Mouse (Mus musculus): Measurements from ENCODE around the gene Txndc11. TPM values are rescaled to one million over a fixed set of nuclear protein-coding genes. Genes with fewer than 3 reads are reported as not detected.
A peak's percentile ranks its signal among the peaks of the same experiment; 100 is the strongest.

Gene Txndc11
- polyA plus RNA-seq, 1 experiment = 9.7 TPM

GRCm38 (mm10) chr16:11175489-11176207 is 41.2 kb upstream of the Txndc11 start:
- peak overlapping the region; percentile 78 for H3K4me2 ChIP-seq (ENCODE audit: low read depth)
- H3K36me3 ChIP-seq (ENCODE audit: control insufficient read depth, insufficient read depth) = no peaks in the 10 kb centered on the region
- H3K27me3 ChIP-seq (ENCODE audit: control insufficient read depth, insufficient read depth, insufficient read length) = no peaks in the 10 kb centered on the region
- peaks cover 47% of the 10 kb centered on the region for H3K79me2 ChIP-seq (ENCODE audit: control insufficient read depth, insufficient read depth)
- H3ac ChIP-seq (ENCODE audit: control insufficient read depth, insufficient read length) = peak overlapping the region; percentile 65
- TF ChIP-seq POLR2AphosphoS2 (IDR thresholded peaks at IDR 0.05; ENCODE audit: insufficient read length, low read depth) = no peak
- TF ChIP-seq POLR2A (IDR thresholded peaks at IDR 0.05; ENCODE audit: insufficient read length, low read depth) = peak; percentile 28
- peak overlapping the region; percentile 74 for H3K4me3 ChIP-seq

- TF ChIP-seq USF1 (IDR thresholded peaks at IDR 0.05; ENCODE audit: low read depth) = no peak
- no peak for TF ChIP-seq E2F4 (IDR thresholded peaks at IDR 0.05; ENCODE audit: insufficient read depth)
- no peak for TF ChIP-seq CEBPB (IDR thresholded peaks at IDR 0.05; ENCODE audit: insufficient read depth, poor library complexity, severe bottlenecking)
- no peak for TF ChIP-seq TCF3 (IDR thresholded peaks at IDR 0.05; ENCODE audit: insufficient read length, low read depth)
- TF ChIP-seq MAX (IDR thresholded peaks at IDR 0.05; ENCODE audit: low read depth) = no peak
- no peak for TF ChIP-seq SRF (IDR thresholded peaks at IDR 0.05; ENCODE audit: control insufficient read depth, insufficient read length, low read depth)
- TF ChIP-seq POLR2AphosphoS2 (IDR thresholded peaks at IDR 0.05; ENCODE audit: insufficient read length, low read depth) = no peak
- no peak for TF ChIP-seq TCF12 (IDR thresholded peaks at IDR 0.05; ENCODE audit: insufficient read depth, poor library complexity, severe bottlenecking)
- TF ChIP-seq MYOD1 (IDR thresholded peaks at IDR 0.05; ENCODE audit: control insufficient read depth in 1 of 3, insufficient read length in 2 of 3, low read depth in 2 of 3) = no peak
- TF ChIP-seq REST (IDR thresholded peaks at IDR 0.05; ENCODE audit: insufficient read depth, insufficient read length) = no peak
- TF ChIP-seq POLR2A (IDR thresholded peaks at IDR 0.05; ENCODE audit: insufficient read length, low read depth) = no peak
- no peak for TF ChIP-seq MYOG (IDR thresholded peaks at IDR 0.05; ENCODE audit: control insufficient read depth in 1 of 3, insufficient read depth in 1 of 3, insufficient read length in 2 of 3, low read depth in 2 of 3)
- no peaks in the 10 kb centered on the region for H3K27me3 ChIP-seq (ENCODE audit: control insufficient read depth, insufficient read depth, insufficient read length)
- peaks cover 52% of the 10 kb centered on the region for H3K79me2 ChIP-seq (ENCODE audit: control insufficient read depth, insufficient read depth)
- peak overlapping the region; percentile 65 for H3ac ChIP-seq (ENCODE audit: control insufficient read depth, insufficient read length)
- peak overlapping the region; percentile 78 for H3K4me2 ChIP-seq (ENCODE audit: low read depth)
- no peaks in the 10 kb centered on the region for H3K36me3 ChIP-seq (ENCODE audit: control insufficient read depth, insufficient read depth)
- peak overlapping the region; percentile 74 for H3K4me3 ChIP-seq
Measured at GRCm38 (mm10) chr16:11175100-11175488, 40.6 kb upstream of the Txndc11 start.

- no peaks in the 10 kb centered on the region for H3K27me3 ChIP-seq (ENCODE audit: control insufficient read depth, insufficient read depth, insufficient read length)
- H3K4me2 ChIP-seq (ENCODE audit: low read depth) = peak overlapping the region; percentile 78
- TF ChIP-seq E2F4 (IDR thresholded peaks at IDR 0.05; ENCODE audit: insufficient read depth) (no peak), SRF (IDR thresholded peaks at IDR 0.05; ENCODE audit: control insufficient read depth, insufficient read length, low read depth) (no peak), MYOG (IDR thresholded peaks at IDR 0.05; ENCODE audit: control insufficient read depth in 1 of 3, insufficient read depth in 1 of 3, insufficient read length in 2 of 3, low read depth in 2 of 3) (no peak), TCF12 (IDR thresholded peaks at IDR 0.05; ENCODE audit: insufficient read depth, poor library complexity, severe bottlenecking) (no peak), POLR2A (IDR thresholded peaks at IDR 0.05; ENCODE audit: insufficient read length, low read depth) (no peak), TCF3 (IDR thresholded peaks at IDR 0.05; ENCODE audit: insufficient read length, low read depth) (no peak), REST (IDR thresholded peaks at IDR 0.05; ENCODE audit: insufficient read depth, insufficient read length) (no peak), CEBPB (IDR thresholded peaks at IDR 0.05; ENCODE audit: insufficient read depth, poor library complexity, severe bottlenecking) (no peak), POLR2AphosphoS2 (IDR thresholded peaks at IDR 0.05; ENCODE audit: insufficient read length, low read depth) (no peak), MYOD1 (IDR thresholded peaks at IDR 0.05; ENCODE audit: control insufficient read depth in 1 of 3, insufficient read length in 2 of 3, low read depth in 2 of 3) (no peak), MAX (IDR thresholded peaks at IDR 0.05; ENCODE audit: low read depth) (no peak), USF1 (IDR thresholded peaks at IDR 0.05; ENCODE audit: low read depth) (no peak)
- H3ac ChIP-seq (ENCODE audit: control insufficient read depth, insufficient read length) = no peak overlapping the region
- H3K4me3 ChIP-seq = peak overlapping the region; percentile 74
- H3K79me2 ChIP-seq (ENCODE audit: control insufficient read depth, insufficient read depth) = peaks cover 57% of the 10 kb centered on the region
- H3K36me3 ChIP-seq (ENCODE audit: control insufficient read depth, insufficient read depth) = no peaks in the 10 kb centered on the region
Measured at GRCm38 (mm10) chr16:11174671-11175081, 40.2 kb upstream of the Txndc11 start.

GRCm38 (mm10) chr16:11171679-11172078 is 37.2 kb upstream of the Txndc11 start:
- TF ChIP-seq CEBPB (IDR thresholded peaks at IDR 0.05; ENCODE audit: insufficient read depth, poor library complexity, severe bottlenecking) (no peak), MAX (IDR thresholded peaks at IDR 0.05; ENCODE audit: low read depth) (no peak)
- no peaks in the 10 kb centered on the region for H3K27me3 ChIP-seq (ENCODE audit: control insufficient read depth, insufficient read depth, insufficient read length)
- H3K79me2 ChIP-seq (ENCODE audit: control insufficient read depth, insufficient read depth) = peaks cover 87% of the 10 kb centered on the region
- no peak overlapping the region for H3K4me2 ChIP-seq (ENCODE audit: low read depth)
- no peak overlapping the region for H3ac ChIP-seq (ENCODE audit: control insufficient read depth, insufficient read length)
- no peak overlapping the region for H3K4me3 ChIP-seq
- no peaks in the 10 kb centered on the region for H3K36me3 ChIP-seq (ENCODE audit: control insufficient read depth, insufficient read depth)

GRCm38 (mm10) chr16:11166431-11166830 is 32.0 kb upstream of the Txndc11 start:
- Histone ChIP-seq H3K36me3 (ENCODE audit: control insufficient read depth, insufficient read depth) (peaks cover 16% of the 10 kb centered on the region), H3K27me3 (ENCODE audit: control insufficient read depth, insufficient read depth, insufficient read length) (no peaks in the 10 kb centered on the region), H3K79me2 (ENCODE audit: control insufficient read depth, insufficient read depth) (peaks cover 72% of the 10 kb centered on the region), H3ac (ENCODE audit: control insufficient read depth, insufficient read length) (no peak overlapping the region), H3K4me3 (no peak overlapping the region), H3K4me2 (ENCODE audit: low read depth) (no peak overlapping the region)
- TF ChIP-seq MYOD1 (IDR thresholded peaks at IDR 0.05; ENCODE audit: control insufficient read depth in 1 of 3, insufficient read length in 2 of 3, low read depth in 2 of 3) (no peak), USF1 (IDR thresholded peaks at IDR 0.05; ENCODE audit: low read depth) (no peak), TCF12 (IDR thresholded peaks at IDR 0.05; ENCODE audit: insufficient read depth, poor library complexity, severe bottlenecking) (no peak), POLR2AphosphoS2 (IDR thresholded peaks at IDR 0.05; ENCODE audit: insufficient read length, low read depth) (no peak), TCF3 (IDR thresholded peaks at IDR 0.05; ENCODE audit: insufficient read length, low read depth) (no peak), MAX (IDR thresholded peaks at IDR 0.05; ENCODE audit: low read depth) (no peak), SRF (IDR thresholded peaks at IDR 0.05; ENCODE audit: control insufficient read depth, insufficient read length, low read depth) (no peak), E2F4 (IDR thresholded peaks at IDR 0.05; ENCODE audit: insufficient read depth) (no peak), CEBPB (IDR thresholded peaks at IDR 0.05; ENCODE audit: insufficient read depth, poor library complexity, severe bottlenecking) (no peak), POLR2A (IDR thresholded peaks at IDR 0.05; ENCODE audit: insufficient read length, low read depth) (no peak), REST (IDR thresholded peaks at IDR 0.05; ENCODE audit: insufficient read depth, insufficient read length) (no peak)
